Mouse (Mus musculus): ENCODE measurements at regions not wholly inside any gene's neighbourhood (a gene's known extent, or its start where the extent isn't known, plus 50 kb on each side); places are given as distances from the start of the nearest gene placed in this dataset.
"Not testable (repeated sequence)": the region's sequence is repeated elsewhere in the genome, so short reads cannot be mapped to it uniquely, and the experiment has no call there.

- not testable (repeated sequence) for DNase-seq (ENCODE audit: low spot score in 2 of 2)
Measured at GRCm38 (mm10) chr7:29639591-29639990, 87.2 kb downstream of the Catsperg2 start.

- no peak for DNase-seq (ENCODE audit: low spot score in 2 of 2)
Measured at GRCm38 (mm10) chr7:29602356-29602755, 83.9 kb upstream of the Sipa1l3 start.

GRCm38 (mm10) chr7:29601337-29601736, 82.9 kb upstream of the Sipa1l3 start:
- DNase-seq (ENCODE audit: low spot score in 2 of 2), result no peak

GRCm38 (mm10) chr7:29597291-29597690, 78.8 kb upstream of the Sipa1l3 start:
- peak; percentile 22 to 41 for DNase-seq (ENCODE audit: low spot score in 2 of 2)

GRCm38 (mm10) chr7:29578128-29578527, 59.7 kb upstream of the Sipa1l3 start:
- DNase-seq (ENCODE audit: low spot score in 2 of 2), result no peak

GRCm38 (mm10) chr7:29575606-29576005, 57.2 kb upstream of the Sipa1l3 start:
- DNase-seq (ENCODE audit: low spot score in 2 of 2), result no peak

All from right cerebral cortex, postnatal 10 days (tissue).